Mouse (Mus musculus) cerebellum, postnatal 14 days (tissue): Measurements from ENCODE around the gene Stk39.

ENCODE experiments used
- DNase-seq, 2 experiments: peaks; one replicate each; pipeline ENCODE4 v3.0.0; 2021; ENCODE audit warnings: mixed read lengths in 2 of 2

Stk39 gene

DNA sequence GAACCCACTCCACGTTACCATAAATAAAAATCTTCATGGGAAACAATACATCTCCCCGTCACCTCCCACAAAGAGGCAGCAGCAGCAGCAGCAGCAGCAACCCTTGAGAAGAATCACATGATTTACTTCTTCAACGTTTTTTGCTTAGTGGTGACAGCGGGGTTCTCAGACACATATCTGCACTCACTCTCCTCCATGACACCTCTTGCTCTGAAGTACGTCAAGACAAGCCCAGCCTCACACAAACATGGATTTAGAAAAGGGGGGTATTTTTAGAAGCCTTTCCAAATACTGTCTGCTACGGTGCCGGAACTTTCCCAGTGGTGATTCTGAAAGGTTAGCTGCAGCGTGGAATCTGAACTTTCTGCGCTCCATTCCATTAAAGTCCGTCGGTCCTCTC is 256.9 kb downstream of the Stk39 start:
- DNase-seq = no peak

DNA sequence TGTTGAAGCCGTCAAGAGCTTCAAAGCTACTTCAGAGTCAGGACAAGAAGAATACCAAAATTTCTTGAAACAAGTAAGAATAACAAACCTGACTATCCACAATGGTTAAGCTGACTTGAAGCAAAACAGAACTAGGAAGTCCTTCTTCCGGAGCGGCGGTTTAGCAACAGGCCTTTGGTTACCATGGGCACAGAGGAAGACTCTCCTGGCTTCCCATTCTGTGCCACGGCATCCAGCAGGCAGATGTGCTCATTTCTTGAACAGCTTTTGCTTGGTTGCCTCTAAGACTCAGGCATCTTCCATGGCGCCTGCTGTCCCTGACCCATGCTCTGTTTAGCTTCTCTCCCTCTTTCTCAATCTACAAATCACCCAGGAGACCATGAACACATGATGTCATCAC is 257.7 kb downstream of the Stk39 start:
- DNase-seq = no peak

GRCm38 (mm10) chr2:68211443-68211842 is 260.6 kb downstream of the Stk39 start:
- DNase-seq = peak; percentile 23 to 49

DNA sequence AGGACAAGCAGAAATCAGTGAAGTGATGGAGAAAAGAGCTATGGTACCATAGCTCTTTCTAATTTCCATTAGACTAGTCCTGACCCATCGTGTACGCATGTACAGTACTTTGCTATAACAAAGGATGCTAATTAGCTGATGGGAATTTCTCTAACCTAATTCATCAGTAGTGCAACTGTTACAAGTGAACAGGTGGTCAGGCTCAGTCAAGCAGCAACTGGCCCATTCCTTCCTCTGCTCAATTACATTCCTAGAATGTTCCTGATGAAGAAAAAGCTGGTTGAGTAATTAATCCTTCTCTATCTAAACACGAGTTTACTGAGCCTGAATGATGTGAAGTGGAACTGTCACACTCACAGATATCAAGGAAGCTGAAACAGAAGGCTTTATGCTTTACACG is 275.8 kb downstream of the Stk39 start:
- DNase-seq = no peak

DNA sequence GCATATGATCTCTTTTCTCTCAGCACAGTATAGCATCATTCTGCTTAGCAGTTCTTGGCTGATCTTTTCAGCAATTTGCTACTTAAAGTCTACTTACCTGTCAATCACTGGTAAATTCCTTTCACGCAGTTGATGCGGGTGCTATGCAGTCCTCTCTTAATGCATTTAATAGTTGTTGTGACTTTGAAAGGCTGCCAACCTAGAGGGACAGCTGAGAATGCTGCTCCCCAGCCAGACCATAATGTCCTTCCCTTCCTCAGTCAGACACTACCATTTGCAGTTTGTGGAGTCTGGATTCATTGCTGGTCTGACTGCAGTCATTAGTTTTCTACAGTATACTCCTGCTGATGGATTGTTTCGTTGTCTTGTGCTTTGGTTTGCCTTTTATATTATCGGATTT is 277.6 kb downstream of the Stk39 start:
- DNase-seq = no peak

DNA sequence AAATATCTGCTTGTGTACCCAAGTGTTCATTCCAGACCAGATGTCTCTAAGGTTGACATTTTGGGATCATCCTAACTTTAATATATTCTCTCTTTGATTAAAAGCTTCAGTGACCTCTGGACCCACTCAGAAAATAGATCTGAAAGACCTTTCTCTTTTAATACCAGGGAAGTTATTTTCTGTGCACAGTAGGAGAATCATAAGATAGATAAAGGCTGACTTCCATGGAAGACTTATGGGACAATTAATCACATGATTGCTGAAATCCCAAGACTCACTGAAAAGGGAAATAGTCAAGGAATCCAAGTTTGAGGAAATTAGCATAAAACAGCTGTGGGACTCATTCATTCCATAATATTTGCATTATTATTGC is 278.6 kb downstream of the Stk39 start:
- no peak for DNase-seq

GRCm38 (mm10) chr2:68192605-68193464 is 279.2 kb downstream of the Stk39 start:
- DNase-seq = no peak

- DNase-seq = no peak
These were observed 295.6 kb downstream of the Stk39 start for GRCm38 (mm10) chr2:68176425-68176824.

DNA sequence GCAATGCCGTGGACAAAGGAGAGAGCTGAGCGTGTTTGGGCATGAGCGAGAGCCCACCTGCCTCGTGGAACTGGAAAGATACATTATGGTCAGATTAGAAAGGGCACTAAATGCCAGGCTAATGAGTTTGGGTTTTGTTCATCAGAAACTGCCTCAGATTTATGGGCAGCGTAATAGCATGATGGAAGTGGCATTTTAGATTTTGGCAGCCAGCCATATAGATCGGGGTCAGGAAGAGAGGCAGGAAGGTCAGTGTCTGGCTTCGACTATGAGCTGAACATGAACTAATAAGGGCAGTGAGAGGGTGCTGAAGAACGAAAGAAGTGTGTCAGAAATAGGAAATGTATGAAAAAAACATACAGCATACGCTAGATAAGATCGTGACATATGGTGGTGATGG is 300.8 kb downstream of the Stk39 start:
- DNase-seq = peak in 1 of 2 experiments; percentile 14

DNA sequence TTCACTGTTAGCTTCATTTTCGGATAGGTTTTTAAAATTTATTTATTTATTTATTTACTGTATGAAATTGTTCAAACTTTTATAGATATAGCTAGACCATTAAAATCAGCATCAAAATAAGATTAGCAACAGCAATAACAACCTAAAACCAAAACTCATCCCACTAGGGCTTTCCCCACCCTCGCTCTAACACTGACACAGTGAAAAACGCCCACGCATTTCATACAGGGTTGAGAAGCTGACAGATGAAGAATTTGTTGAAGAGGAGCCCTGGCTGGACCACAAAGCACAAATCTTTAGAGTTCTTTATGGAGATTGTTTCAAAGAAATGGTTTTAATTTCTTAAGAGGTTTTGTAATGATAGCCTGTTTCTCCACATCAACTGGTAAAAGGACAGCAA is 310.1 kb downstream of the Stk39 start:
- no peak for DNase-seq

DNA sequence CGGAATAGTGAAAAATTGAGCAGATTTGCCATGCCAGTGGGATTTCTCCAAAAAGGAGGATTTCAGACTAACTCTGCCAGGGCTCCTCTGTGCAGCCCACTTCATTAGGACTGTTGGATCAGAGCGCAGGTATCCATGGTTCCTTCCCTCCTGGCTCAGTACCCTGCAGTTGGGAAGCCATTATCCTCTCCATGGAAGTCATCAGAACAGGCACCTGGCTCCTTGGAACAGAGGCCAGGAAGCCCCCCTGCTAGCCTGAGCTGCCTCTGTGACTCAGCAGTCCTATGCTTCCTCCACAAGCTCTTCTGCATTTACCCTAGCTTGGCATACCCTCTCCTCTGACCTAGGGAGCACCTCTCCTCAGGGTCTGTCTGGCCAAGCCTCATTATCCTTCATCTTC is 311.5 kb downstream of the Stk39 start:
- DNase-seq = peak; percentile 71 to 83
